Mouse (Mus musculus) hindbrain, embryonic 11.5 days (tissue): ENCODE data around the gene Cmc1. TPM values are rescaled to one million over a fixed set of nuclear protein-coding genes. Genes with fewer than 3 reads are reported as not detected.

ENCODE experiments used
- ATAC-seq: fragments of 200-750 bp; cut with Nextera tagmentation; 2 replicates; pipeline ENCODE4 v1.8.0; 2017; ENCODE audit warnings: mild to moderate bottlenecking, moderate TSS enrichment, moderate library complexity; ENCODE audit not compliant: low FRiP score
- DNase-seq: peaks from one replicate; pipeline ENCODE4 v3.0.0-alpha.2; 2015; ENCODE audit warnings: low spot score
- H3K27ac ChIP-seq: fragments of 300-500 bp; sonication (generic); 2 replicates; pipeline ENCODE4 v1.5.1; 2014; ENCODE audit warnings: mild to moderate bottlenecking, low read depth, low read length
- H3K27me3 ChIP-seq: fragments of 300-500 bp; sonication (generic); 2 replicates; pipeline ENCODE4 v1.6.1; 2014; ENCODE audit warnings: mild to moderate bottlenecking, low read length, moderate library complexity, mixed read lengths; ENCODE audit not compliant: control insufficient read depth, insufficient read depth
- H3K36me3 ChIP-seq: fragments of 300-500 bp; sonication (generic); 2 replicates; pipeline ENCODE4 v1.6.1; 2014; ENCODE audit warnings: mild to moderate bottlenecking, low read length, moderate library complexity, mixed read lengths; ENCODE audit not compliant: control insufficient read depth, insufficient read depth
- H3K4me1 ChIP-seq: fragments of 300-500 bp; sonication (generic); replicated peaks from 2 replicates; pipeline ENCODE4 v1.6.1; 2014; ENCODE audit warnings: low read length, mixed read lengths; ENCODE audit not compliant: control insufficient read depth, insufficient read depth
- H3K4me2 ChIP-seq: fragments of 300-500 bp; sonication (generic); replicated peaks from 2 replicates; pipeline ENCODE4 v1.6.1; 2014; ENCODE audit warnings: mild to moderate bottlenecking, low read depth, low read length
- H3K4me3 ChIP-seq: fragments of 300-500 bp; sonication (generic); 2 replicates; pipeline ENCODE4 v1.5.1; 2014; ENCODE audit warnings: low read depth, low read length
- H3K9ac ChIP-seq: fragments of 300-500 bp; sonication (generic); 2 replicates; pipeline ENCODE4 v1.6.1; 2014; ENCODE audit warnings: low read depth, low read length
- H3K9me3 ChIP-seq: fragments of 300-500 bp; sonication (generic); 2 replicates; pipeline ENCODE4 v1.6.1; 2016; ENCODE audit warnings: low read length; ENCODE audit not compliant: control insufficient read depth
- WGBS: fragments of 180-500 bp; shearing (Covaris S2); extraction: QIAGEN DNeasy Blood & Tissue Kit; methylation state at CpG from one replicate; pipeline ENCODE4 v1.1.7; 2014; 5-methylcytosine and 5-hydroxymethylcytosine counted together
- polyA plus RNA-seq: library from polyadenylated mRNA; unstranded; fragments of >200 nt; fragmentation: Nextera tagmentation; extraction: Ambion mirVana; gene quantifications from 2 replicates; pipeline ENCODE4 v1.2.1, GENCODE M21; 2014

Gene Cmc1
- polyA plus RNA-seq, 1 experiment from 2014 or later: 37.9 TPM

DNA sequence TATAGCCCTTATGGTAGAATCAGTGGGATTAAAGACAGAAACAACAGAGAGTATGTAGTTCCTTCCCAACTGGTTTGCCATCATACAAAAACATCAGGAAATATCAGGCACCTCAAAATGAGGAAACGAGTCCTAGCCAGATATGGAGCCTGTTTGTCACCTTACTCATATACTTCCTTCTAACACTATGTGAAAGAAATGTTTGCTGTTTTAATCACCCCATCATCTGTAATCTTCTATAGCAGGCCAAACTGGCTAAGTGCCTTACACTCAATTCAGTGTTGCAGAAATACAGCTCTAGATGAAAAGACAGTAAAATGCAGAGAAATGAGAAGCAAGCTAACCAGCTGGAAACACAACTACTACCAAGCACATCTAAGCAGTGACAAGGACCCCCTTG lies 119.7 kb downstream of the Cmc1 start:
- no peak overlapping the region for H3K27ac ChIP-seq
- no peak overlapping the region for H3K4me3 ChIP-seq
- H3K36me3 ChIP-seq: no peaks in the 10 kb centered on the region
- DNase-seq (no peak), ATAC-seq (no peak)
- H3K4me1 ChIP-seq: no peaks in the 10 kb centered on the region
- no peak overlapping the region for H3K9ac ChIP-seq
- H3K9me3 ChIP-seq: no peaks in the 10 kb centered on the region
- WGBS: 89% methylated on average over 1 of the region's 1 CpGs
- no peaks in the 10 kb centered on the region for H3K27me3 ChIP-seq
- no peak overlapping the region for H3K4me2 ChIP-seq

DNA sequence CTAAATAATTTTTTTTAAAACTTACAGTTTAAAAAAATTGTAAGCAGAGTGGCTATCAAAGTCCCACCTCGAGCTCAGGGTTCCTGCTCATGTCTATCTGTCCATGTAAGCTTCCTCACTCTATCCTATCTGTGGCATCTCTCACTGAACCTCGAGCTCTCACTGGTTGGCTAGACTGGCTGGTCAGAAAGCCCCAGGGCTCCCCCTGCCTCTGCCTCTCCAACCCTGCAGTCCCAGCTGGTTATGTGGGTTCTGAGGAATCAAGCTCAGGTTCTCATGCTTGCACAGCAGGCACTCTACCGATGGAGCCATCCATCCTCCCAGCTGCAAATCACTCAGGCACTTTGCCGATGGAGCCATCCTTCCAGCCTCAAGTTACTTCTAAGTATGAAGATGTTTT lies 120.5 kb downstream of the Cmc1 start:
- no peak overlapping the region for H3K27ac ChIP-seq
- H3K4me1 ChIP-seq: no peaks in the 10 kb centered on the region
- H3K4me3 ChIP-seq: no peak overlapping the region
- ATAC-seq (no peak), DNase-seq (no peak)
- H3K4me2 ChIP-seq: no peak overlapping the region
- no peak overlapping the region for H3K9ac ChIP-seq
- H3K9me3 ChIP-seq: no peaks in the 10 kb centered on the region
- 47% methylated on average over 4 of the region's 4 CpGs for WGBS
- H3K27me3 ChIP-seq: no peaks in the 10 kb centered on the region
- no peaks in the 10 kb centered on the region for H3K36me3 ChIP-seq

DNA sequence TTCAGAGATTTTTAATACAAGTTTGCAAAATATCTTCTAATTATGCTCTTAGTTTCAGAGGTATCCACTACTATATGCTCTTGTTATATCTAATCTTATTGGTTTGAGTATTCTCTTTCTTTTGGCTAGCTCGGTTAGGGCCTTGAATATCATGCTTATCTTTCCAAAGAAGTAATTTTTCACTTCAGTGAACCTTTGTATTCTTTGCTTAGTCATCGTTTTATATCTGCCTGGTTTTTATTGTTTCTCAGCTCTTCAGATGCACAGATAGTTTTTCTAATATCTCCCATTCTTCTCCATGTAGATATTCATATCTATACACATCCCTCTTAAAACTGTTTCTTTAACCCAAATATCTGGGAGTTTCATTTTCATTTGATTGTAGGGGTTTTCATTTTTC lies 125.0 kb downstream of the Cmc1 start:
- Histone ChIP-seq H3K9ac (no peak overlapping the region), H3K27me3 (no peaks in the 10 kb centered on the region), H3K4me2 (no peak overlapping the region), H3K27ac (no peak overlapping the region), H3K9me3 (no peaks in the 10 kb centered on the region), H3K4me3 (no peak overlapping the region), H3K36me3 (no peaks in the 10 kb centered on the region), H3K4me1 (no peaks in the 10 kb centered on the region)
- WGBS: 66% methylated on average over 2 of the region's 2 CpGs
- DNase-seq (no peak), ATAC-seq (no peak)

Other genes with a start within 250 kb of the Cmc1 start
- 79.1 and 82.5 TPM in 2 replicates for gene Azi2, start 109.7 kb downstream of the Cmc1 start, polyA plus RNA-seq